Mouse (Mus musculus): ENCODE measurements around the gene Foxe3. TPM values are rescaled to one million over a fixed set of nuclear protein-coding genes. Genes with fewer than 3 reads are reported as not detected.

Gene Foxe3
- polyA plus RNA-seq, 1 experiment, result not detected

- no peak for DNase-seq (ENCODE audit: low spot score)
These were observed 49.3 kb downstream of the Foxe3 start for GRCm38 (mm10) chr4:114876441-114876972.

Other genes starting within 250 kb of the Foxe3 start
- gene Gm12830, start 104.3 kb downstream of the Foxe3 start, polyA plus RNA-seq (2012; rRNA removed), result not detected in 2 replicates
- gene Foxd2, start 17.1 kb downstream of the Foxe3 start, polyA plus RNA-seq (2012; rRNA removed), result 0.66 and 0.97 TPM in 2 replicates
- 38.7 and 44.9 TPM in 2 replicates for gene Cmpk1, start 61.2 kb upstream of the Foxe3 start, polyA plus RNA-seq (2012; rRNA removed)
- gene Stil, start 74.1 kb upstream of the Foxe3 start, polyA plus RNA-seq (2012; rRNA removed), result 0.43 and 0.52 TPM in 2 replicates
- gene Tal1, start 130.4 kb upstream of the Foxe3 start, polyA plus RNA-seq (2012; rRNA removed), result 2.1 and 2.2 TPM in 2 replicates
- gene Pdzk1ip1, start 162.7 kb upstream of the Foxe3 start, polyA plus RNA-seq (2012; rRNA removed), result 79.6 and 106 TPM in 2 replicates
- gene Cyp4x1, start 208.3 kb upstream of the Foxe3 start, polyA plus RNA-seq (2012; rRNA removed), result 0.04 TPM in 1 of 2 replicates, not detected in the other